Mouse (Mus musculus): Measurements from ENCODE around the gene Psmc3ip. TPM values are rescaled to one million over a fixed set of nuclear protein-coding genes. Genes with fewer than 3 reads are reported as not detected.

Gene Psmc3ip
- total RNA-seq, 1 experiment from 2014 or later, result 60.5 TPM

GRCm38 (mm10) chr11:101120545-101121188, 25.4 kb upstream of the Psmc3ip start:
- no peak for ATAC-seq (replicated peaks in 1 of 2; ENCODE audit: insufficient read depth in 1 of 2, low FRiP score in 2 of 2, low TSS enrichment in 1 of 2, low read depth in 1 of 2, poor library complexity in 2 of 2, severe bottlenecking in 2 of 2)

- ATAC-seq (replicated peaks in 1 of 2; ENCODE audit: insufficient read depth in 1 of 2, low FRiP score in 2 of 2, low TSS enrichment in 1 of 2, low read depth in 1 of 2, poor library complexity in 2 of 2, severe bottlenecking in 2 of 2), result peak; percentile 93 to 97
These were observed 24.7 kb upstream of the Psmc3ip start, which contains the start of the genes Retreg3 and Tubg1 for GRCm38 (mm10) chr11:101119761-101120544. TSS of gene Retreg3 (minus strand) at chr11:101119893. TSS of gene Tubg1 (plus strand) at chr11:101119938.

- peak; percentile 24 to 66 for ATAC-seq (replicated peaks in 1 of 2; ENCODE audit: insufficient read depth in 1 of 2, low FRiP score in 2 of 2, low TSS enrichment in 1 of 2, low read depth in 1 of 2, poor library complexity in 2 of 2, severe bottlenecking in 2 of 2)
These were observed 24.0 kb upstream of the Psmc3ip start for GRCm38 (mm10) chr11:101119131-101119760.

- ATAC-seq (replicated peaks in 1 of 2; ENCODE audit: insufficient read depth in 1 of 2, low FRiP score in 2 of 2, low TSS enrichment in 1 of 2, low read depth in 1 of 2, poor library complexity in 2 of 2, severe bottlenecking in 2 of 2), result no peak
These were observed 22.9 kb upstream of the Psmc3ip start for GRCm38 (mm10) chr11:101118105-101118504.

GRCm38 (mm10) chr11:101115564-101115963, 20.3 kb upstream of the Psmc3ip start:
- ATAC-seq (replicated peaks in 1 of 2; ENCODE audit: insufficient read depth in 1 of 2, low FRiP score in 2 of 2, low TSS enrichment in 1 of 2, low read depth in 1 of 2, poor library complexity in 2 of 2, severe bottlenecking in 2 of 2), result no peak

- ATAC-seq (replicated peaks in 1 of 2; ENCODE audit: insufficient read depth in 1 of 2, low FRiP score in 2 of 2, low TSS enrichment in 1 of 2, low read depth in 1 of 2, poor library complexity in 2 of 2, severe bottlenecking in 2 of 2), result no peak
These were observed 16.9 kb upstream of the Psmc3ip start for GRCm38 (mm10) chr11:101112186-101112585.

GRCm38 (mm10) chr11:101111178-101111577, 15.9 kb upstream of the Psmc3ip start:
- ATAC-seq (replicated peaks in 1 of 2; ENCODE audit: insufficient read depth in 1 of 2, low FRiP score in 2 of 2, low TSS enrichment in 1 of 2, low read depth in 1 of 2, poor library complexity in 2 of 2, severe bottlenecking in 2 of 2), result no peak

GRCm38 (mm10) chr11:101110708-101111107, 15.5 kb upstream of the Psmc3ip start:
- no peak for ATAC-seq (replicated peaks in 1 of 2; ENCODE audit: insufficient read depth in 1 of 2, low FRiP score in 2 of 2, low TSS enrichment in 1 of 2, low read depth in 1 of 2, poor library complexity in 2 of 2, severe bottlenecking in 2 of 2)

GRCm38 (mm10) chr11:101109351-101109750, 14.1 kb upstream of the Psmc3ip start:
- no peak for ATAC-seq (replicated peaks in 1 of 2; ENCODE audit: insufficient read depth in 1 of 2, low FRiP score in 2 of 2, low TSS enrichment in 1 of 2, low read depth in 1 of 2, poor library complexity in 2 of 2, severe bottlenecking in 2 of 2)

- ATAC-seq (replicated peaks in 1 of 2; ENCODE audit: insufficient read depth in 1 of 2, low FRiP score in 2 of 2, low TSS enrichment in 1 of 2, low read depth in 1 of 2, poor library complexity in 2 of 2, severe bottlenecking in 2 of 2), result no peak
These were observed 7.8 kb upstream of the Psmc3ip start for GRCm38 (mm10) chr11:101103011-101103410.

GRCm38 (mm10) chr11:101098231-101098630, 3.0 kb upstream of the Psmc3ip start:
- ATAC-seq (replicated peaks in 1 of 2; ENCODE audit: insufficient read depth in 1 of 2, low FRiP score in 2 of 2, low TSS enrichment in 1 of 2, low read depth in 1 of 2, poor library complexity in 2 of 2, severe bottlenecking in 2 of 2), result no peak

GRCm38 (mm10) chr11:101094930-101095313, 314 bp downstream of the Psmc3ip start:
- ATAC-seq (replicated peaks in 1 of 2; ENCODE audit: insufficient read depth in 1 of 2, low FRiP score in 2 of 2, low TSS enrichment in 1 of 2, low read depth in 1 of 2, poor library complexity in 2 of 2, severe bottlenecking in 2 of 2), result no peak

GRCm38 (mm10) chr11:101089931-101090330, 5.3 kb downstream of the Psmc3ip start:
- no peak for ATAC-seq (replicated peaks in 1 of 2; ENCODE audit: insufficient read depth in 1 of 2, low FRiP score in 2 of 2, low TSS enrichment in 1 of 2, low read depth in 1 of 2, poor library complexity in 2 of 2, severe bottlenecking in 2 of 2)

- no peak for ATAC-seq (replicated peaks in 1 of 2; ENCODE audit: insufficient read depth in 1 of 2, low FRiP score in 2 of 2, low TSS enrichment in 1 of 2, low read depth in 1 of 2, poor library complexity in 2 of 2, severe bottlenecking in 2 of 2)
These were observed 7.6 kb downstream of the Psmc3ip start for GRCm38 (mm10) chr11:101087682-101088055.

GRCm38 (mm10) chr11:101086756-101087681, 8.2 kb downstream of the Psmc3ip start, which contains the start of gene Mlx:
TSS of gene Mlx (plus strand) at chr11:101087277.
- peak; percentile 70 to 78 for ATAC-seq (replicated peaks in 1 of 2; ENCODE audit: insufficient read depth in 1 of 2, low FRiP score in 2 of 2, low TSS enrichment in 1 of 2, low read depth in 1 of 2, poor library complexity in 2 of 2, severe bottlenecking in 2 of 2)

- no peak for ATAC-seq (replicated peaks in 1 of 2; ENCODE audit: insufficient read depth in 1 of 2, low FRiP score in 2 of 2, low TSS enrichment in 1 of 2, low read depth in 1 of 2, poor library complexity in 2 of 2, severe bottlenecking in 2 of 2)
These were observed 8.9 kb downstream of the Psmc3ip start for GRCm38 (mm10) chr11:101086323-101086674.

- no peak for ATAC-seq (replicated peaks in 1 of 2; ENCODE audit: insufficient read depth in 1 of 2, low FRiP score in 2 of 2, low TSS enrichment in 1 of 2, low read depth in 1 of 2, poor library complexity in 2 of 2, severe bottlenecking in 2 of 2)
These were observed 9.5 kb downstream of the Psmc3ip start for GRCm38 (mm10) chr11:101085617-101086322.

Data from hematopoietic stem cell, adult 5-6 weeks (primary cell).